Comparison of ENCODE assay signal across 8 mouse cellular contexts in genomic region chr4:32768046-32768445, GRCm38 (mm10). TPM values are rescaled to one million over a fixed set of nuclear protein-coding genes. Genes with fewer than 3 reads are reported as not detected.
DNase-seq lines count a peak whose midpoint lies in the region; ATAC-seq and TF ChIP-seq lines count a peak whose summit lies in the region.
"Had no signal": no experiment of that assay in that cellular context is flagged by ENCODE, and none has a peak within 500 bp of the region (broad histone marks: within the 10 kb centered on the region; RNA-seq: fewer than 3 reads in every experiment).

No protein-coding gene starts in this region.

- no peak for TF ChIP-seq CTCF in layer of hippocampus, adult 2 months (conservative IDR thresholded peaks at IDR 0.05)

- peak; percentile 100 for ATAC-seq in common myeloid progenitor, adult 5-6 weeks (replicated peaks; ENCODE audit: low read depth, poor library complexity, severe bottlenecking)
- ATAC-seq: midbrain, embryonic 13.5 days had no signal

- H3K27ac ChIP-seq in layer of hippocampus, adult 2 months = no peak overlapping the region
- H3K27ac ChIP-seq: midbrain, embryonic 13.5 days had no signal

- no peak overlapping the region for H3K4me3 ChIP-seq in layer of hippocampus, adult 2 months
- H3K4me3 ChIP-seq: midbrain, embryonic 13.5 days had no signal

- peak; percentile 47 to 59 for DNase-seq in CD8-positive naive resting alpha-beta T cell, adult 2 months (ENCODE audit: low read depth in 2 of 2, low spot score in 2 of 2)
- peak; percentile 14 to 22 for DNase-seq in monocyte, adult 2 months (ENCODE audit: low read depth in 1 of 2, low spot score in 2 of 2)
- peak; percentile 46 to 51 for DNase-seq in thymus, postnatal 10 days (ENCODE audit: low spot score in 2 of 2)
- DNase-seq in urinary bladder, postnatal 36 days (ENCODE audit: low spot score in 2 of 2) = no peak
- no peak for DNase-seq in cerebellum, adult 9-11 months
- DNase-seq in layer of hippocampus, adult 2 months (ENCODE audit: low spot score in 2 of 2) = no peak

RNA-seq across cellular contexts. Expression of gene Lyrm2, which starts 32.0 kb away (rescaled TPM):
- 41.8 and 45.4 TPM in 2 replicates for total RNA-seq in common myeloid progenitor, adult 5-6 weeks (2017)
- 10 to 100 TPM; 37.4 to 39.8 TPM for total RNA-seq in layer of hippocampus, adult 2 months (2021)

Comparison
In these comparisons a context has a peak if more than half of its experiments do, and no peak if none do; other contexts are left out.
1. DNase-seq: peak in CD8-positive naive resting alpha-beta T cell, adult 2 months (2 of 2), monocyte, adult 2 months (2 of 2) and thymus, postnatal 10 days (2 of 2); none in urinary bladder, postnatal 36 days (0 of 2), cerebellum, adult 9-11 months (single experiment) and layer of hippocampus, adult 2 months (0 of 2).